Mouse (Mus musculus): ENCODE measurements around the gene Pax9.

Pax9 gene

DNA sequence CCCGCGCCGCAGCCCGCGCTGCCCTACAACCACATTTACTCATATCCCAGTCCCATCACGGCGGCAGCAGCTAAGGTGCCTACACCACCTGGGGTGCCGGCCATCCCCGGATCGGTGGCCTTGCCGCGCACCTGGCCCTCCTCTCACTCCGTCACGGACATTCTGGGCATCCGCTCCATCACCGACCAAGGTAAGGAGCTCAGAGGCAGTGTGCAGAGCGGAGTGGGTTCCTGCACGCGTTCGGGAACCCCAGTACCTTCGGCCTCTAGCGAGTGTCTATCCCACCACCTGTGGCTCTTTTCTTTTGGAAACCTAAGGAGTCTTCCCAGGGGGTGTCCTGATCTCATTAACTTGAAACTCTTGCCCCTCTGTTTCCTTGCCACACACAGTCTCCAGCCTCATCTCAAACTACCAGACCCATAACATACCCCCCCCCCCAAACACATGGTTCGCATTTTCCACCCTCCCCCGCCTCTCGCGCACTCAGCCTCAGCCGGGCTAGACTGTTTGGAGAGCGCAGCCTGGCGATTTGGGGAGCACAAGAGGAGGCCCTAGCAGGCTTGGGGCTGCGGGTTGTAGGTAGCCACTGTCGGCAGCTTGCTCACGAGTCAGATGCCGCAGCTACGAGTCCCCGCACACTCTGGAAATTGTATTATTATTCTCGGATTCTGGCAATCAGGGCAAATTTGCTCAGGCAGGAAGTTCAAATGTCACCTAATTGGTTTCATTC, 5.6 kb downstream of the Pax9 start:
- no peak for DNase-seq (ENCODE audit: low spot score in 2 of 2)

DNA sequence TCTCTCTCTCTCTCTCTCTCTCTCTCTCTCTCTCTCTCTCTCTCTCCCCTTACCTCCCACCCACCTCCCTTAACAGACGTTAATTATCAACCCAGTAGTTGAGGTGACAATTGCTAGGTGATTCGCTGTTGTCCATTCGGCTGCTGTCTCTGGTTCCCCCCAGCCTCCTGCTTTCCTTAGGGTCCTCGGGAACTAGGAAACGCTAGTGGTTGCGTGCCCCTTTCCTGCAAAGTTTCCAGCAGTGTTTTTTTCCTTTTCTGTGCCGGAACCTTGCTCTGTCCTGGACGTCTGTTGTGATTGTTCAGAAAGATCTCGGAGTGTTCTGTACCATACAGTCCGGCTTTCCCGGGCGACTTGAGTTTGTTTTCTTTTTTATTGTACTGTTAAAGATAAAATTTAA, 6.2 kb downstream of the Pax9 start:
- no peak for DNase-seq (ENCODE audit: low spot score in 2 of 2)

GRCm38 (mm10) chr12:56698191-56698980, 6.8 kb downstream of the Pax9 start:
- DNase-seq (ENCODE audit: low spot score in 2 of 2), result no peak

DNA sequence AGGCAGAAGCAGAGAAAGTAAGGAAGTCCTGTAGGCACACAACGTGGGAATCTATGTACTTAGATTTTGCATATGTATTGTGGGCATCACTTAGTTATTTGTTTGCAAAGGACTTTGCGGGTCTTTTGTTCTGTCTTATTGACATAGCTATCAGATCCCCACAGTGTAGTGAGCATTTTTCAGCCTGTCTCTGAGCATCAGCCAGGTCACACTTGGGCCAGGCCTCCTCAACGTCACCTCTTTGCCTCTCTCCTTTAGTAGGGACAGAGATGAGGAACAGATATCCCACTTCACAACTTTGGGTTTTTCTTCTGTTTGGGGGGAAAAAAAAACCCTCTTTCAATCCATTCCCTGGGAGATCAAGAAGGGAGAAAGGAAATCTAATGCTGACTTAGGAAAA, 7.8 kb downstream of the Pax9 start:
- DNase-seq (ENCODE audit: low spot score in 2 of 2), result no peak

DNA sequence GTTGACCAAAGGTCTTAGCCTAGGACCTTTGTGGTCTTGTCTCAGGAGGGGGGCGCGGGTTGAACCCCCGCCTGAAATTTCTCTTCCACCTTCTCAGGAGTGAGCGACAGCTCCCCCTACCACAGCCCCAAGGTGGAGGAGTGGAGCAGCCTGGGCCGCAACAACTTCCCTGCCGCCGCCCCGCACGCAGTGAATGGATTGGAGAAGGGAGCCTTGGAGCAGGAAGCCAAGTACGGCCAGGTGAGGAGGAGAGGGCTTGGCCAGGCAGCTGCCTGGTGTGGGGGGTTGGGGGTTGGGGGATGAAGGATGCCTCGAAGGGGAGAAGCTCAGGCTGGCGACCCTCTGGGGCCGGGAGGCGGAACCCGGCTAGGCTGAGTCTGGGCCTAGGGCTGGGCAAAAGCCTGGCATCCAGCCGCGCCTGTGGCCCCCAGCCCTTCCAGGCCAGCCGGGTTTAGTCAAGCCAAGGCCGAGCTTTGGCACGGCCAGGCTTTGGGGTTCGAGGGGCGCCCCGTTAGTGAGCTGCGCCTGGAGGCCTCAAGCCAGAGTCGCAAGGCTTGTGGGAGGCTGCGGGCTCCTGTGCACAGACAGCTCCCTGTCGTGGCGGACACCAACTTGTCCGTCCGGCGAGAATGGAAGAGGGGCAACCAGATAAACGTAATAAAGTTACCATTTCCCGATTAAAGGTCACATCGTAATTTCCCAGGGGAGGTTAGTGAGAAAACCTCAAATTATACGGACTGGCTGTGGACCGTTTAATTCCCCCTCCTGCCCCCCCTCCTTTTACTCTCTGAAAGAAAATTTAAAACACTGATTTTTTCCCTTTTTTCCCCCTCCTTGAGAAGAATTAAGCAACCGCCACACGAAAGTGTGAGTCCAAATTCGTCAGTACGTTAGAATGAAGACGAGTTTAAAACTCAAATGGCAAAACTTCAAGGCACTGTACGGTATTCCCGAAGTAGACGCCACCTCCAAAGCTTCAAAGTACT, 8.6 kb downstream of the Pax9 start:
- no peak for DNase-seq (ENCODE audit: low spot score in 2 of 2)

GRCm38 (mm10) chr12:56701004-56701403, 9.4 kb downstream of the Pax9 start:
- no peak for DNase-seq (ENCODE audit: low spot score in 2 of 2)

- DNase-seq (ENCODE audit: low spot score in 2 of 2), result no peak
These were observed 26.6 kb downstream of the Pax9 start for GRCm38 (mm10) chr12:56717971-56718706.

DNA sequence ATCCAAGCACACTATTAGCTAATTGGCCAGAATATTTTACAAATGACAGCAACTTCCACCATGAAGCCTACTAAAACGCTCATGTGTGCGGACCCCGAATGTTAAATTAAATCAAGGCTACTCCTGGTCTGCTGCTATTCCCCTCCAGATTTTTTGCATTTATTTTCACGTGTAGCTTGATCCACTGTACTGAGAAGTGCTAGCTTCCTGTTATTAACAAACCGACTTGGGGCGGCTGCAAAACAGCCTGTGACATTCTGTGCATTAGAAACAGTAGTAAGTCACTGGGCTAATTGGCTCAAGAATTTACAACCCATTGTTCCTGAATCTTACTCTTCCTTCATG, 27.1 kb downstream of the Pax9 start:
- no peak for DNase-seq (ENCODE audit: low spot score in 2 of 2)

GRCm38 (mm10) chr12:56727631-56728030, 36.1 kb downstream of the Pax9 start:
- DNase-seq (ENCODE audit: low spot score in 2 of 2), result no peak

- no peak for DNase-seq (ENCODE audit: low spot score in 2 of 2)
These were observed 45.5 kb downstream of the Pax9 start for GRCm38 (mm10) chr12:56737104-56737503.
